ENCODE assay signal across 8 mouse cellular contexts in genomic region chr12:46817211-46817803, GRCm38 (mm10). TPM values are rescaled to one million over a fixed set of nuclear protein-coding genes. Genes with fewer than 3 reads are reported as not detected.
DNase-seq lines count a peak whose midpoint lies in the region; ATAC-seq and TF ChIP-seq lines count a peak whose summit lies in the region.

No protein-coding gene starts in this region.

- WGBS in heart, embryonic 14.5 days: 27% methylated on average over 14 of the region's 14 CpGs
- 14% methylated on average over 14 of the region's 14 CpGs for WGBS in lung, embryonic 16.5 days

- H3K4me3 ChIP-seq in G1E (ENCODE audit: low read depth, low read length): peak overlapping the region; percentile 83
- H3K4me3 ChIP-seq in heart, embryonic 14.5 days (ENCODE audit: control insufficient read depth in 1 of 2, insufficient read depth in 1 of 2, low read depth in 1 of 2, low read length in 2 of 2): peak overlapping the region; percentile 90 to 91; a peak in 3 of 4 replicates
- peak overlapping the region; percentile 61 for H3K4me3 ChIP-seq in lung, embryonic 16.5 days (ENCODE audit: low read length)

- intact Hi-C loops in gastrocnemius, postnatal 36 days (cut with DNase I): no loop called here

- H3K27me3 ChIP-seq in G1E (ENCODE audit: insufficient read depth, low read length): no peaks in the 10 kb centered on the region
- H3K27me3 ChIP-seq in heart, embryonic 14.5 days (ENCODE audit: control insufficient read depth, insufficient read depth, low read length): peaks cover 7% of the 10 kb centered on the region; the same call in 1 of the 2 replicates
- H3K27me3 ChIP-seq in lung, embryonic 16.5 days (ENCODE audit: control insufficient read depth, insufficient read depth, low read depth, low read length): no peaks in the 10 kb centered on the region

- H3K36me3 ChIP-seq in G1E (replicated peaks): peaks cover 13% of the 10 kb centered on the region
- H3K36me3 ChIP-seq in heart, embryonic 14.5 days (ENCODE audit: control insufficient read depth, insufficient read depth, low read length): no peaks in the 10 kb centered on the region
- H3K36me3 ChIP-seq in lung, embryonic 16.5 days (ENCODE audit: control insufficient read depth, insufficient read depth, low read length): no peaks in the 10 kb centered on the region

- H3K4me2 ChIP-seq in heart, embryonic 14.5 days (ENCODE audit: low read length): peak overlapping the region; percentile 93
- H3K4me2 ChIP-seq in lung, embryonic 16.5 days (ENCODE audit: low read depth, low read length): peak overlapping the region; percentile 94

- H3K27ac ChIP-seq in heart, embryonic 14.5 days (replicated peaks in 1 of 2; ENCODE audit: control insufficient read depth in 1 of 2, insufficient read depth in 1 of 2, low read depth in 2 of 2, low read length in 2 of 2): no peak overlapping the region
- H3K27ac ChIP-seq in lung, embryonic 16.5 days (ENCODE audit: low read length): no peak overlapping the region

- no peak for TF ChIP-seq CTCF in G1E (IDR thresholded peaks at IDR 0.05; ENCODE audit: low read depth, low read length)

- H3K4me1 ChIP-seq in G1E (ENCODE audit: insufficient read depth, low read depth, low read length): peaks cover 32% of the 10 kb centered on the region
- H3K4me1 ChIP-seq in heart, embryonic 14.5 days (ENCODE audit: control insufficient read depth in 2 of 2, insufficient read depth in 2 of 2, low read length in 2 of 2): 0 out of 4 replicates have a peak, but pooled peaks cover 0 to 5% of the 10 kb centered on the region in 2 experiments
- no peaks in the 10 kb centered on the region for H3K4me1 ChIP-seq in lung, embryonic 16.5 days (replicated peaks; ENCODE audit: control insufficient read depth, insufficient read depth, low read length)

- H3K9me3 ChIP-seq in G1E (replicated peaks): no peaks in the 10 kb centered on the region
- H3K9me3 ChIP-seq in heart, embryonic 14.5 days (ENCODE audit: control insufficient read depth, low read length): no peaks in the 10 kb centered on the region
- no peaks in the 10 kb centered on the region for H3K9me3 ChIP-seq in lung, embryonic 16.5 days (ENCODE audit: control insufficient read depth, low read length)

- ATAC-seq in G1E (ENCODE audit: extremely low read depth, insufficient number of reproducible peaks, low FRiP score, poor library complexity, severe bottlenecking): no peak
- no peak for ATAC-seq in heart, embryonic 14.5 days (ENCODE audit: insufficient number of reproducible peaks, insufficient read depth, low FRiP score, low read depth)
- no peak for ATAC-seq in lung, embryonic 16.5 days (ENCODE audit: low read depth)
- no peak for ATAC-seq in erythroid progenitor cell, adult 5-6 weeks (replicated peaks; ENCODE audit: low FRiP score, poor library complexity, severe bottlenecking)

- 0 out of 2 replicates have a peak overlapping the region, but pooled peaks have one; percentile 78 for H3K9ac ChIP-seq in heart, embryonic 14.5 days (ENCODE audit: low read length)
- H3K9ac ChIP-seq in lung, embryonic 16.5 days (ENCODE audit: low read length): no peak overlapping the region

- DNase-seq in G1E (ENCODE audit: low spot score): no peak
- DNase-seq in brain, adult 2 months (ENCODE audit: low read depth, low spot score): peak; percentile 55
- DNase-seq in urinary bladder, postnatal 10 days (ENCODE audit: low spot score): no peak
- DNase-seq in gastrocnemius, postnatal 36 days: no peak
- no peak for DNase-seq in urinary bladder, adult 2 months (ENCODE audit: low spot score)

RNA-seq across cellular contexts. Expression of gene Nova1, which starts 1.4 kb away (rescaled TPM):
- total RNA-seq in G1E (2014; fragmentation: Nextera tagmentation): 51.9 and 63.2 TPM in 2 replicates
- 18.1 and 21.9 TPM in 2 replicates for total RNA-seq in G1E (2017)
- polyA plus RNA-seq in G1E (2012): 5.7 and 6.2 TPM in 2 replicates
- 1.3 and 1.4 TPM in 2 replicates for polyA plus RNA-seq in heart, embryonic 14.5 days (2014; fragmentation: Nextera tagmentation; extraction: Ambion mirVana)
- 0.98 and 1.0 TPM in 2 replicates for polyA plus RNA-seq in lung, embryonic 16.5 days (2015; fragmentation: Nextera tagmentation; extraction: Ambion mirVana)
- not detected in 2 replicates for total RNA-seq in erythroid progenitor cell, adult 5-6 weeks (2015; ENCODE audit: low replicate concordance)
- total RNA-seq in erythroid progenitor cell, adult 5-6 weeks (2017; ENCODE audit: low replicate concordance): not detected in 2 replicates
- 1 to 10 TPM; 3.9 to 4.7 TPM for total RNA-seq in gastrocnemius, postnatal 36 days (2021)
- 0.96 and 0.97 TPM in 2 replicates for polyA plus RNA-seq in urinary bladder, adult 2 months (2012; rRNA removed)
